Mouse (Mus musculus) forebrain, postnatal 0 days (tissue): ENCODE data around the gene Slc4a7. TPM values are rescaled to one million over a fixed set of nuclear protein-coding genes. Genes with fewer than 3 reads are reported as not detected.
A peak's percentile ranks its signal among the peaks of the same experiment; 100 is the strongest.

Experiments
- ATAC-seq: fragments of 200-750 bp; cut with Nextera tagmentation; 2 replicates; pipeline ENCODE4 v1.8.0; 2017; ENCODE audit warnings: mild to moderate bottlenecking, moderate library complexity
- DNase-seq: peaks from one replicate; pipeline ENCODE4 v3.0.0-alpha.2; 2015
- H3K27ac ChIP-seq: fragments of 300-500 bp; sonication (generic); 2 replicates; pipeline ENCODE4 v1.5.1; 2014; ENCODE audit warnings: low read depth, mild to moderate bottlenecking, antibody characterized with exemption, low read length, moderate library complexity, mixed read lengths
- H3K27me3 ChIP-seq: fragments of 300-500 bp; sonication (generic); 2 replicates; pipeline ENCODE4 v1.6.1; 2014; ENCODE audit warnings: mild to moderate bottlenecking, low read length, mixed read lengths; ENCODE audit not compliant: insufficient read depth
- H3K36me3 ChIP-seq: fragments of 300-500 bp; sonication (generic); 2 replicates; pipeline ENCODE4 v1.6.1; 2014; ENCODE audit warnings: mild to moderate bottlenecking, moderate library complexity; ENCODE audit not compliant: insufficient read depth
- H3K4me1 ChIP-seq: fragments of 300-500 bp; sonication (generic); 2 replicates; pipeline ENCODE4 v1.6.1; 2014; ENCODE audit warnings: antibody characterized with exemption; ENCODE audit not compliant: insufficient read depth
- H3K4me2 ChIP-seq: fragments of 300-500 bp; sonication (generic); 2 replicates; pipeline ENCODE4 v1.6.1; 2014; ENCODE audit warnings: low read depth, mild to moderate bottlenecking, moderate library complexity
- H3K4me3 ChIP-seq: fragments of 300-500 bp; sonication (generic); 2 replicates; pipeline ENCODE4 v1.5.1; 2014; ENCODE audit warnings: low read depth, low read length, mixed read lengths
- H3K9ac ChIP-seq: fragments of 300-500 bp; sonication (generic); 2 replicates; pipeline ENCODE4 v1.6.1; 2014; ENCODE audit warnings: mild to moderate bottlenecking
- H3K9me3 ChIP-seq: fragments of 300-500 bp; sonication (generic); 2 replicates; pipeline ENCODE4 v1.6.1; 2016; ENCODE audit warnings: low read length
- CTCF ChIP-seq: sonication (generic); IDR thresholded peaks from 2 replicates; pipeline ENCODE4 v1.5.1; 2016; ENCODE audit warnings: antibody characterized with exemption, control low read depth, low read depth
- WGBS: fragments of 180-500 bp; shearing (Covaris S2); extraction: QIAGEN DNeasy Blood & Tissue Kit; methylation state at CpG from one replicate; pipeline ENCODE4 v1.1.7; 2014; 5-methylcytosine and 5-hydroxymethylcytosine counted together
- polyA plus RNA-seq: library from polyadenylated mRNA; unstranded; fragments of >200 nt; fragmentation: Nextera tagmentation; extraction: Ambion mirVana; gene quantifications from 2 replicates; pipeline ENCODE4 v1.2.1, GENCODE M21; 2015
- total RNA-seq: library from RNA; depleted of rRNA; stranded (reverse); fragments of >200 nt; gene quantifications from 2 replicates; pipeline ENCODE4 v1.2.3, GENCODE M21; 2014

Gene Slc4a7
- total and polyA plus RNA-seq, 2 experiments from 2014 or later: 17.4 to 54.0 TPM

GRCm38 (mm10) chr14:14714130-14714529 is 12.1 kb downstream of the Slc4a7 start:
- DNase-seq: peak; percentile 52
- ATAC-seq: peak; percentile 89

DNA sequence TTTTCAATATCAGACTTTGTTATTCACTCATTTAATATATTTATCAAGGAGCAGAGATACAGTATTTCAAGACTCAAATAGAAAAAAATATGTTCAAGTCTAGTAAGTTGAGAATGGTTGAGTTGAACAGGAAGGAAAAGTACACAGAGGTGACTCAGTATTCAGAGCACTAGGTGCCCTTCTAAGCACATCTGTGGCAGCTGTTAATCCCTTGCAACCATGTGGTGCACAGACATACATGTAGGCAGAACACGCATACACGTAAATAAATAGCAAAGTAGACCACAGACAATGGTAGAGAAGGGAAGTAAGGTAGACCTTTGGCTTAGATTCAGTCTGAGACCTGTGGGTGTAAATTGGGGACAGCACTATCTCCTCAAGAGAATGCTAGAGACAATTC is 13.7 kb downstream of the Slc4a7 start:
- WGBS: 94% methylated on average over 2 of the region's 2 CpGs
- no peak overlapping the region for H3K9ac ChIP-seq
- H3K27ac ChIP-seq: no peak overlapping the region
- TF ChIP-seq CTCF: no peak
- H3K4me3 ChIP-seq: no peak overlapping the region
- no peaks in the 10 kb centered on the region for H3K4me1 ChIP-seq
- ATAC-seq (no peak), DNase-seq (no peak)
- H3K4me2 ChIP-seq: no peak overlapping the region
- H3K27me3 ChIP-seq: no peaks in the 10 kb centered on the region
- 0 out of 2 replicates have a peak, but pooled peaks cover 4% of the 10 kb centered on the region for H3K36me3 ChIP-seq
- no peaks in the 10 kb centered on the region for H3K9me3 ChIP-seq

More at GRCm38 (mm10) chr14:14714130-14714529, 12.1 kb downstream of the Slc4a7 start:
- Histone ChIP-seq H3K9ac (no peak overlapping the region), H3K9me3 (no peaks in the 10 kb centered on the region), H3K27ac (no peak overlapping the region), H3K4me2 (no peak overlapping the region), H3K36me3 (peaks cover 5% of the 10 kb centered on the region; the same call in 1 of the 2 replicates), H3K4me3 (no peak overlapping the region), H3K27me3 (no peaks in the 10 kb centered on the region), H3K4me1 (no peaks in the 10 kb centered on the region)
- peak; percentile 54 for TF ChIP-seq CTCF

DNA sequence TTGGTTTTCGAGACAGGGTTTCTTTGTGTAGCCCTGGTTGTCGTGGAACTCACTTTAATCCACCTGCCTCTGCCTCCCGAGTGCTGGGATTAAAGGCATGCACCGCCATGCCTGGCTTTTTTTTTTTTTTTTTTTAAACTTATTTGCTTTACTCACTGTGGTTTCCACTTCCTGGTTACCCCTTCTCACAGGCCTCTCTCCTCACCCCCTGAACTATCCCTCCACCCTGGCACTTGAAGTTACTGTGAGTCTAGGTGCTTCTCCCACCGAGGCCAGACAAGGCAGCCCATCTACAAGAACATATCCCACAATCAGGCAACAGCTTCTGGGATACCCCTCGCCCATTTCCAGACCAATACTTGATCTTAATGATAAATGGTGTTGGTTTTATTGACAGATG is 14.8 kb downstream of the Slc4a7 start:
- Histone ChIP-seq H3K36me3 (no peaks in the 10 kb centered on the region), H3K9ac (no peak overlapping the region), H3K27ac (no peak overlapping the region), H3K4me2 (no peak overlapping the region), H3K9me3 (no peaks in the 10 kb centered on the region), H3K4me1 (no peaks in the 10 kb centered on the region), H3K4me3 (no peak overlapping the region), H3K27me3 (no peaks in the 10 kb centered on the region)
- WGBS: 72% methylated on average over 6 of the region's 6 CpGs
- ATAC-seq: no peak
- no peak for TF ChIP-seq CTCF
- DNase-seq: no peak

GRCm38 (mm10) chr14:14718556-14718955 is 16.5 kb downstream of the Slc4a7 start:
- no peak for DNase-seq
- Histone ChIP-seq H3K9ac (no peak overlapping the region), H3K27ac (no peak overlapping the region), H3K27me3 (no peaks in the 10 kb centered on the region), H3K4me2 (no peak overlapping the region), H3K4me1 (0 out of 2 replicates have a peak, but pooled peaks cover under 1% of the 10 kb centered on the region), H3K9me3 (no peaks in the 10 kb centered on the region), H3K4me3 (no peak overlapping the region), H3K36me3 (no peaks in the 10 kb centered on the region)
- TF ChIP-seq CTCF: no peak
- 93% methylated on average over 4 of the region's 4 CpGs for WGBS
- ATAC-seq: no peak

- peaks cover 21% of the 10 kb centered on the region for H3K36me3 ChIP-seq
- WGBS: 85% methylated on average over 2 of the region's 2 CpGs
- no peak for TF ChIP-seq CTCF
These were observed 79.1 kb downstream of the Slc4a7 start for GRCm38 (mm10) chr14:14781169-14781568.

GRCm38 (mm10) chr14:14784223-14784622 is 82.1 kb downstream of the Slc4a7 start:
- DNase-seq: no peak
- Histone ChIP-seq H3K36me3 (peaks cover 12% of the 10 kb centered on the region), H3K27me3 (no peaks in the 10 kb centered on the region), H3K27ac (no peak overlapping the region), H3K9ac (no peak overlapping the region), H3K4me3 (no peak overlapping the region), H3K9me3 (no peaks in the 10 kb centered on the region), H3K4me2 (no peak overlapping the region), H3K4me1 (no peaks in the 10 kb centered on the region)
- TF ChIP-seq CTCF: no peak
- ATAC-seq: no peak
- 88% methylated on average over 1 of the region's 1 CpGs for WGBS

More at GRCm38 (mm10) chr14:14781169-14781568, 79.1 kb downstream of the Slc4a7 start:
- no peak for DNase-seq
- Histone ChIP-seq H3K27me3 (no peaks in the 10 kb centered on the region), H3K27ac (no peak overlapping the region), H3K9ac (no peak overlapping the region), H3K9me3 (no peaks in the 10 kb centered on the region), H3K4me1 (no peaks in the 10 kb centered on the region), H3K4me2 (no peak overlapping the region), H3K4me3 (no peak overlapping the region)
- no peak for ATAC-seq

DNA sequence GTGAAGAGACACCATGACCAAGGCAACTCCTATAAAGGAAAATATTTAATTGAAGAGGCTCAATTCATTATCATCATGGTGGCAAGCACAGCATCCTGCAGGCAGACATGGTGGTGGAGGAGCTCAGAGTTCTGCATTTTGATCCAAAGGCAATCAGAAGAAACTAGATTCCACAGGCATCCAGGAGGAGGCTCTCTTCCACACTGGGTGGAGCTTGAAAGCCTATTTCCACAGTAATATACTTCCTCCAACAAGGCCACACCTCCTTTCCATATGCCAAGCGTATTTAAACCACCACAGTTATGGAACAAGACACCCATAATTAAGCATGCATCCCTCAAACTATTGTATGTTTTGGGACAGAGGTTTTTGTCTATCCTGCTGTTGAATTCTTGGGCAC is 84.9 kb downstream of the Slc4a7 start:
- Histone ChIP-seq H3K9ac (no peak overlapping the region), H3K4me2 (no peak overlapping the region), H3K4me3 (no peak overlapping the region), H3K27ac (no peak overlapping the region), H3K9me3 (no peaks in the 10 kb centered on the region), H3K27me3 (no peaks in the 10 kb centered on the region), H3K4me1 (no peaks in the 10 kb centered on the region), H3K36me3 (peaks cover 24% of the 10 kb centered on the region)
- 82% methylated on average over 1 of the region's 1 CpGs for WGBS
- ATAC-seq (no peak), DNase-seq (no peak)
- no peak for TF ChIP-seq CTCF
